Mouse (Mus musculus): Measurements from ENCODE around the gene Lbh.

- TF ChIP-seq CTCF (IDR thresholded peaks at IDR 0.05; ENCODE audit: borderline replicate concordance, insufficient read depth, low read length) (no peak), POLR2A (IDR thresholded peaks at IDR 0.05; ENCODE audit: low read depth, low read length) (no peak)
These were observed 16.4 kb upstream of the Lbh start for GRCm38 (mm10) chr17:72901705-72902104.

Data from embryonic fibroblast, embryonic 13.5 days (primary cell).